Mouse (Mus musculus) naive thymus-derived CD4-positive, alpha-beta T cell, adult 2 months (primary cell): ENCODE results near the gene Ltbr.

Source experiments
- DNase-seq: peaks from one replicate; pipeline ENCODE4 v3.0.0-alpha.2; 2011; ENCODE audit warnings: low read depth

Ltbr gene

GRCm38 (mm10) chr6:125271455-125272227 lies 42.0 kb downstream of the Ltbr start:
- DNase-seq = peak; percentile 93

GRCm38 (mm10) chr6:125268799-125269198 lies 44.9 kb downstream of the Ltbr start:
- DNase-seq = peak; percentile 39

GRCm38 (mm10) chr6:125267469-125267868 lies 46.2 kb downstream of the Ltbr start:
- peak; percentile 52 for DNase-seq

GRCm38 (mm10) chr6:125266600-125266999 lies 47.1 kb downstream of the Ltbr start:
- DNase-seq = peak; percentile 64

- peak; percentile 68 for DNase-seq
These were observed 47.6 kb downstream of the Ltbr start for GRCm38 (mm10) chr6:125266091-125266490.

- peak; percentile 96 for DNase-seq
These were observed 48.4 kb downstream of the Ltbr start for GRCm38 (mm10) chr6:125265239-125265638.

GRCm38 (mm10) chr6:125264219-125264618 lies 49.5 kb downstream of the Ltbr start:
- DNase-seq = peak; percentile 58

- DNase-seq = peak; percentile 51
These were observed 53.6 kb downstream of the Ltbr start for GRCm38 (mm10) chr6:125260006-125260555.
